Mouse (Mus musculus): ENCODE results near the gene Ntn1.

GRCm38 (mm10) chr11:68388655-68389015 is 12.0 kb downstream of the Ntn1 start:
- TF ChIP-seq POLR2A (IDR thresholded peaks at IDR 0.05; ENCODE audit: low read depth, low read length) (no peak), CTCF (conservative IDR thresholded peaks at IDR 0.05; ENCODE audit: insufficient read depth, insufficient read length, low read depth, low read length) (no peak)

Measured in kidney, adult 2 months (tissue).